Mouse (Mus musculus): ENCODE measurements at regions not wholly inside any gene's neighbourhood (a gene's known extent, or its start where the extent isn't known, plus 50 kb on each side); places are given as distances from the start of the nearest gene placed in this dataset.

GRCm38 (mm10) chr3:83591206-83591605 is 174.9 kb upstream of the Sfrp2 start:
- dilution Hi-C loops (cut with MboI; ENCODE audit: extremely low pct_ligation_motif_present, extremely low pct_unique_long_range_greater_than_20kb, low sequenced_read_pairs) = no loop called here
- no peak for DNase-seq (ENCODE audit: extremely low read depth)
- Histone ChIP-seq H3K9me3 (replicated peaks; ENCODE audit: low read length) (no peaks in the 10 kb centered on the region), H3K36me3 (replicated peaks in 1 of 2; ENCODE audit: control insufficient read depth in 1 of 2, insufficient read depth in 1 of 2, low read length in 1 of 2) (no peaks in the 10 kb centered on the region), H3K4me2 (ENCODE audit: insufficient read depth, low read depth, poor library complexity, severe bottlenecking) (no peak overlapping the region), H3K9ac (ENCODE audit: insufficient read depth, low read depth) (no peak overlapping the region), H3K4me3 (replicated peaks in 1 of 3; ENCODE audit: low read depth in 2 of 3, low read length in 2 of 3, poor library complexity in 1 of 3) (no peak overlapping the region), H3K27ac (ENCODE audit: insufficient read depth, low read depth) (no peak overlapping the region), H3K4me1 (ENCODE audit: control insufficient read depth in 1 of 2, insufficient read depth in 2 of 2) (no peaks in the 10 kb centered on the region), H3K27me3 (replicated peaks) (no peaks in the 10 kb centered on the region), H3K79me2 (replicated peaks; ENCODE audit: control insufficient read depth, extremely low read depth, insufficient read depth, poor library complexity, severe bottlenecking) (no peaks in the 10 kb centered on the region)
- no peak for TF ChIP-seq SIN3A (IDR thresholded peaks at IDR 0.05; ENCODE audit: low read length)
- TF ChIP-seq GABPA (IDR thresholded peaks at IDR 0.05; ENCODE audit: insufficient replicate concordance, low read depth, low read length) = no peak
- no peak for TF ChIP-seq ZKSCAN1 (IDR thresholded peaks at IDR 0.05; ENCODE audit: borderline replicate concordance, low read depth, low read length)
- no peak for TF ChIP-seq ELF1 (IDR thresholded peaks at IDR 0.05; ENCODE audit: low read depth, low read length)
- no peak for TF ChIP-seq IRF4 (IDR thresholded peaks at IDR 0.05; ENCODE audit: low read depth, low read length)
- TF ChIP-seq MYC (IDR thresholded peaks at IDR 0.05; ENCODE audit: low read depth, low read length) = no peak
- no peak for TF ChIP-seq HCFC1 (IDR thresholded peaks at IDR 0.05; ENCODE audit: low read depth, low read length)
- no peak for TF ChIP-seq POLR2A (IDR thresholded peaks at IDR 0.05; ENCODE audit: low read depth, low read length)
- TF ChIP-seq USF2 (conservative IDR thresholded peaks at IDR 0.05; ENCODE audit: low read depth, low read length) = no peak
- no peak for TF ChIP-seq NRF1 (IDR thresholded peaks at IDR 0.05; ENCODE audit: low read depth, low read length)
- in situ Hi-C loops (cut with MboI; ENCODE audit: low pct_ligation_motif_present, low pct_unique_long_range_greater_than_20kb, low sequenced_read_pairs) = no loop called here

GRCm38 (mm10) chr3:83593321-83593720 is 172.8 kb upstream of the Sfrp2 start:
- Histone ChIP-seq H3K9ac (ENCODE audit: insufficient read depth, low read depth) (no peak overlapping the region), H3K4me2 (ENCODE audit: insufficient read depth, low read depth, poor library complexity, severe bottlenecking) (no peak overlapping the region), H3K4me1 (ENCODE audit: control insufficient read depth in 1 of 2, insufficient read depth in 2 of 2) (no peaks in the 10 kb centered on the region), H3K79me2 (replicated peaks; ENCODE audit: control insufficient read depth, extremely low read depth, insufficient read depth, poor library complexity, severe bottlenecking) (no peaks in the 10 kb centered on the region), H3K9me3 (replicated peaks; ENCODE audit: low read length) (no peaks in the 10 kb centered on the region), H3K27ac (ENCODE audit: insufficient read depth, low read depth) (no peak overlapping the region), H3K36me3 (replicated peaks in 1 of 2; ENCODE audit: control insufficient read depth in 1 of 2, insufficient read depth in 1 of 2, low read length in 1 of 2) (no peaks in the 10 kb centered on the region), H3K4me3 (replicated peaks in 1 of 3; ENCODE audit: low read depth in 2 of 3, low read length in 2 of 3, poor library complexity in 1 of 3) (no peak overlapping the region), H3K27me3 (replicated peaks) (no peaks in the 10 kb centered on the region)
- TF ChIP-seq UBTF (IDR thresholded peaks at IDR 0.05; ENCODE audit: low read depth, low read length) (no peak), CTCF (conservative IDR thresholded peaks at IDR 0.05 in 1 of 2, IDR thresholded peaks at IDR 0.05 in 1 of 2; ENCODE audit: low read depth in 2 of 2, low read length in 2 of 2) (no peak), CHD2 (IDR thresholded peaks at IDR 0.05; ENCODE audit: low read length) (no peak), SIN3A (IDR thresholded peaks at IDR 0.05; ENCODE audit: low read length) (no peak), ZNF384 (IDR thresholded peaks at IDR 0.05; ENCODE audit: low read depth, low read length) (no peak), ZC3H11A (IDR thresholded peaks at IDR 0.05; ENCODE audit: low read depth, low read length) (no peak), RCOR1 (conservative IDR thresholded peaks at IDR 0.05; ENCODE audit: low read depth, low read length) (no peak), BHLHE40 (IDR thresholded peaks at IDR 0.05; ENCODE audit: low read depth, low read length) (no peak), ETS1 (conservative IDR thresholded peaks at IDR 0.05; ENCODE audit: low read depth, low read length) (no peak), MAFK (IDR thresholded peaks at IDR 0.05; ENCODE audit: insufficient replicate concordance, low read length) (no peak), EP300 (IDR thresholded peaks at IDR 0.05; ENCODE audit: low read length) (no peak), JUN (IDR thresholded peaks at IDR 0.05; ENCODE audit: insufficient read depth, low read depth, low read length) (no peak), NRF1 (IDR thresholded peaks at IDR 0.05; ENCODE audit: low read depth, low read length) (no peak), MXI1 (IDR thresholded peaks at IDR 0.05; ENCODE audit: low read depth, low read length) (no peak), MYC (IDR thresholded peaks at IDR 0.05; ENCODE audit: low read depth, low read length) (no peak), ZMIZ1 (IDR thresholded peaks at IDR 0.05; ENCODE audit: low read depth, low read length) (no peak), JUND (conservative IDR thresholded peaks at IDR 0.05; ENCODE audit: low read depth, low read length) (no peak), TBP (conservative IDR thresholded peaks at IDR 0.05; ENCODE audit: low read depth, low read length) (no peak), GABPA (IDR thresholded peaks at IDR 0.05; ENCODE audit: insufficient replicate concordance, low read depth, low read length) (no peak), USF1 (IDR thresholded peaks at IDR 0.05; ENCODE audit: low read depth, low read length) (no peak)
- in situ Hi-C loops (cut with MboI; ENCODE audit: low pct_ligation_motif_present, low pct_unique_long_range_greater_than_20kb, low sequenced_read_pairs) = no loop called here
- no peak for DNase-seq (ENCODE audit: extremely low read depth)
- dilution Hi-C loops (cut with MboI; ENCODE audit: extremely low pct_ligation_motif_present, extremely low pct_unique_long_range_greater_than_20kb, low sequenced_read_pairs) = no loop called here

All from CH12.LX (cell line).